8 mouse cellular contexts compared by ENCODE assay signal in the genomic region with DNA sequence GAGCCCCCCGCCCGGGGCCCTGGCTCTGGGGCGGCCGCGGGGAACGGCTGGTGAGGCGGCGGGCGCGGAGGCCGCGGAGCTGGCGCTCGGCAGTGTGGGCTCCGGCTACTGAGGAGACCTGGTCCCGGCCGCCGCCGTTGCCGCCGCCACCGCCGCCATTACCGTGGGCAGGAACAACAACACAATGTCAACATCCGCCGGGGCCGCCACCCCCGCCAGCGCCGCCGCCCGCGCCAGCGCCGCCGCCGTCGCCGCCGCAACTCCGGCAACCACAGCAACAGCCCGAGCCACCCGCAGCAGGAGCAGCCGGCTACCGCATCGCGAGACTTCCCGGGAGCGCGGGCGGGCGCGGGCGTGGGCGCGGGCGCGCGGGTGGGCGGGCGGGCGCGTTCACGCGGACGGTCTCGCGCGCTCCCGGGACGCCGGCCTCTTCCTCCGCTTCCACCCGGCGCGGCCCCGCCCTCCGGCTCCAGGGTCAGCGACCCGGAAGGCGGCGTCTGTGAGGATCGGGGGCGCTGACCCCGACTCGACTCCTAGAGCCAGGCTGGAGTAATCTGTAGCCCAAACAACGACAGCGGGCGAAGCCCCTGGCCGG. TPM values are rescaled to one million over a fixed set of nuclear protein-coding genes. Genes with fewer than 3 reads are reported as not detected.
DNase-seq lines count a peak whose midpoint lies in the region; ATAC-seq and TF ChIP-seq lines count a peak whose summit lies in the region.

TSS of gene Chic2 (minus strand) at position 465 of the 595 bp plus-strand sequence.

- peak; percentile 74 for DNase-seq in R1 (ENCODE audit: low read depth, low spot score)
- peak; percentile 81 to 88 for DNase-seq in cerebellum, postnatal 36 days
- peak; percentile 79 for DNase-seq in gastrocnemius, adult 18-20 months (ENCODE audit: low spot score)
- peak; percentile 75 to 83 for DNase-seq in left cerebral cortex, adult 2 months (ENCODE audit: extremely low spot score in 1 of 2, low spot score in 2 of 2)
- DNase-seq in retina, postnatal 7 days (ENCODE audit: low read depth, low spot score) = peak; percentile 73
- peak; percentile 80 for DNase-seq in urinary bladder, adult 2 months (ENCODE audit: low spot score)

- peak within 1 kb of the TSS; percentile 80 for H3K4me2 ChIP-seq in hindbrain, embryonic 16.5 days (ENCODE audit: low read length)

- peak within 1 kb of the TSS; percentile 99 for H3K9ac ChIP-seq in hindbrain, embryonic 16.5 days (ENCODE audit: low read depth, low read length)

- peaks cover 15% of the 10 kb centered on the region for H3K4me1 ChIP-seq in hindbrain, embryonic 16.5 days (ENCODE audit: control insufficient read depth, insufficient read depth, low read depth, low read length)

- H3K36me3 ChIP-seq in hindbrain, embryonic 16.5 days (ENCODE audit: control insufficient read depth, insufficient read depth, low read length) = no peaks in the 10 kb centered on the region
- no peaks in the 10 kb centered on the region for H3K36me3 ChIP-seq in macrophage (ENCODE audit: inconsistent target)

- peak within 1 kb of the TSS; percentile 89 for H3K27ac ChIP-seq in hindbrain, embryonic 16.5 days (ENCODE audit: low read depth, low read length)
- H3K27ac ChIP-seq in left cerebral cortex, adult 2 months = peak within 1 kb of the TSS; percentile 93
- H3K27ac ChIP-seq in macrophage = peak within 1 kb of the TSS; percentile 38

- under 1% methylated on average over 62 of the region's 90 CpGs for WGBS in hindbrain, embryonic 16.5 days
- WGBS in macrophage (ENCODE audit: missing documents) = under 1% methylated on average over 85 of the region's 90 CpGs

- H3K27me3 ChIP-seq in hindbrain, embryonic 16.5 days (replicated peaks; ENCODE audit: control insufficient read depth, insufficient read depth, low read length) = no peaks in the 10 kb centered on the region

- H3K79me2 ChIP-seq in macrophage (ENCODE audit: inconsistent target) = peaks cover 46% of the 10 kb centered on the region

- no peak for TF ChIP-seq CTCF in left cerebral cortex, adult 2 months (IDR thresholded peaks at IDR 0.05)

- no peaks in the 10 kb centered on the region for H3K9me3 ChIP-seq in hindbrain, embryonic 16.5 days (ENCODE audit: control insufficient read depth, low read length)

- ATAC-seq in hindbrain, embryonic 16.5 days = peak; percentile 96

- peak within 1 kb of the TSS; percentile 97 for H3K4me3 ChIP-seq in hindbrain, embryonic 16.5 days (ENCODE audit: low read length)
- H3K4me3 ChIP-seq in left cerebral cortex, adult 2 months = peak within 1 kb of the TSS; percentile 75
- H3K4me3 ChIP-seq in macrophage (ENCODE audit: inconsistent target) = peak within 1 kb of the TSS; percentile 77

- intact Hi-C loops in left cerebral cortex, adult 2 months (cut with DNase I) = loop anchor here (5.0 kb wide), 3 partner anchors 47 to 102 kb away; no protein-coding TSS in a partner anchor

RNA-seq across cellular contexts. Expression of gene Chic2, which starts in this region (rescaled TPM):
- total RNA-seq in gastrocnemius, adult 18-20 months (2021) = 10 to 100 TPM; 10.3 to 12.3 TPM
- polyA plus RNA-seq in hindbrain, embryonic 16.5 days (2015; fragmentation: Nextera tagmentation; extraction: Ambion mirVana) = 24.0 and 26.5 TPM in 2 replicates
- total RNA-seq in left cerebral cortex, adult 2 months (2021) = 10 to 100 TPM; 18.1 to 19.9 TPM
- total RNA-seq in macrophage (2018; cell fraction: chromatin; rRNA removed) = 10 to 100 TPM; 22.9 to 93.8 (median 41.2) TPM
- 10 to 100 TPM; 27.0 to 75.6 (median 34.8) TPM for total RNA-seq in macrophage (2018; cell fraction: cytosol; rRNA removed)
- 10 to 100 TPM; 19.3 to 56.6 (median 31.3) TPM for total RNA-seq in macrophage (2018; cell fraction: nucleus; rRNA removed)
- 24.2 to 29.9 TPM (median 27.2 TPM) in 3 replicates for polyA plus RNA-seq in macrophage (2018)
- polyA plus RNA-seq in urinary bladder, adult 2 months (2012; rRNA removed) = 29.9 and 33.8 TPM in 2 replicates

Comparison
In these comparisons a context has a peak if more than half of its experiments do, and no peak if none do; other contexts are left out.
1. Peak in every context shown above with its lines: DNase-seq, ATAC-seq, H3K4me3 ChIP-seq and H3K27ac ChIP-seq.
2. H3K27ac ChIP-seq: peak in every context shown above with its lines; median percentile 93 in left cerebral cortex, adult 2 months; 89 in hindbrain, embryonic 16.5 days; 38 in macrophage.